Mouse (Mus musculus) cerebellum, adult 9-11 months (tissue): ENCODE results near the gene Hrk.

Experiments used
- DNase-seq: peaks from one replicate; pipeline ENCODE4 v3.0.0; 2022

Hrk gene

DNA sequence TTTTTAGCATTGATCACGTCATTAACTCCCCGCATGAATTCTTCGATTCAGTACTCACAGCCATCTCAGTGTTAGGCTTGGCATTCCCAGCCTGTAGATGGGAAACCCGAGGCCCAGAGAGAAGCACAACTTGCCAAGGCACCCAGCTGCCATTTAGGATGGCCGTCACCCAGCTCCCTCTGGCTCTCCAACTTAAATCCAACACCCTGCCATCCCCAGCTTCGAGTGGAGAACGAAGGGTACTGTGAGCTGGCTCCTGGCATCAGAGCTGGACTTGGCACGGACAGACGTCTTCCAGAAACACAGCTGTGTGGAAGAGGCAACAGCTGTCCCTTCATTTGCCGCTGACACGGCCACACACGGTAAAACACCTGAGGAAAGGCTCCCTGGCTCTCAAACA is at the start of gene Hrk:
Hrk (plus strand) TSS at position 68 of the 400 bp plus-strand sequence.
- DNase-seq, result no peak

DNA sequence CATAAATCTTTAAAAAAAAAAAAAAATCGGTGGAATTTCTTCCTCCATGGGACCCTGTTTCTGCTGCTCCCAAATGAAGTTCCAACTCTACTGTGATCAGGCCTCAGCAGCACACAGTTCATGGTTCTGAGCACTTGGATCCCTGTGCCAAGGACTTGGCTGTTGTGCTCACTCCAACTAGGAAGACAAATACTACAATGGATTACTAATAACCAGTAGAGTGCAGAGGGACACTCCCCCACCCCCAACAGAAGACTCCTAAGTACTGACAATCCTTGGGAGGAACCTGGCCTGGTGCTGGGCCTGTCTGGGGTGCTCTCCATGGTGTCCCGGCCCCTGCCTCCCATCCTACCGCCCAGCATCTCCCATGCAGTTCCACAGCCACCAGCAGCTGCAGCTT is 46.1 kb upstream of the Hrk start:
- DNase-seq, result no peak

DNA sequence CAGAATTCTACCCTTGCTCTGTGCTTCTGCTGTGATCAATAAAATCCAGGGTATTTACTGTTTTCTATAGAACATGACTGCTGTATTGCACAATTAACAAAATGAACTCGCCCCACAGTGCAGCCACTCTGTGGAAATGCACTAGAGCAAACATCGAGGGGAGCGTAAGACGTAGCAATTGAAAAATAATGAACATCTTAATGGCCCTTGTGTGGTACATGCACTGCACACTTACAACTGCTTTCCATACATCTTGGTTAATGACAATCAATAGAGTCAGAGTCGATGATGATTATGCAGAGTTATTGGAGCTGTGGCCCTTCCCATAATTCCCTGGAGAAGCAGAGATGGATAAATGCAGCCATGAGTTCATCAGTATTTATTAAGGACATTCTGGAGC is 45.5 kb upstream of the Hrk start:
- DNase-seq, result no peak

DNA sequence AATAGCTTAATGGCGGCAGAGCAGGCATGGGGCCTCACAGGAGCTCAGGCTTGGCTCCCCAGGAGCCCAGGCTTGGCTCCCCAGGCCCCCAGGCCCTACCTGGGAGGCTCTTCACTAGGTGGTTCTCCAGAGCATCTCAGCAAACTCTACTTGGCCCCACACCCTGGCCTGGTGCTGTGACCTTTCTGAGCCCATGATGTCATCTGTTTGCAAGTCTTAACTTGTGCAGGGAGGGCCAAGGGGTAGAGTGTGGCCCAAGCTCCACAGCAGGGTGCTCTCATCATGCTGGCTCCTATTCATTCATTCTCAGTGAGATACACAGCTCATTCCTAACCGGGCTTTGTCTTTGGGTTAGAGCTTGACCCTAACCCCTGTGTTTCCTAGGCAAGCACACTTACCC is 43.8 kb upstream of the Hrk start:
- DNase-seq, result no peak

DNA sequence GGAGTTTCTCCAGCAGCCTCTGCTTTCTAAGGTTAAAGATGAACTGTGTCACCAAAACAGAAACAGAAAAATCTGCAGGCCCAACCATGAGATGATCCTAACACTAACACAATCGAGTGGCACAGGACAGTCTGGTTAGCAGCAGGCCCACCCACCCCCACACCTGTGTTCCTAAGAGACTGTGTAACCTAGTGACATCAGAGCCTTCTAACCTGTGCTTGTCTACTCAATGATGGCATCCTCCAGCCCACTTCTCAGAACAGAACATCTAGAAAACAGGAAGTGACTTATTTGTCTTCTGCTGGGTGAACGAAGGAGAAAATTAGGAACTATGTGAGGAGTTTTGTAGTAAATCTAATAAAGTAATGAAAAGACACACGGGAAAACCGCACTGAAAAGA is 42.5 kb upstream of the Hrk start:
- no peak for DNase-seq

DNA sequence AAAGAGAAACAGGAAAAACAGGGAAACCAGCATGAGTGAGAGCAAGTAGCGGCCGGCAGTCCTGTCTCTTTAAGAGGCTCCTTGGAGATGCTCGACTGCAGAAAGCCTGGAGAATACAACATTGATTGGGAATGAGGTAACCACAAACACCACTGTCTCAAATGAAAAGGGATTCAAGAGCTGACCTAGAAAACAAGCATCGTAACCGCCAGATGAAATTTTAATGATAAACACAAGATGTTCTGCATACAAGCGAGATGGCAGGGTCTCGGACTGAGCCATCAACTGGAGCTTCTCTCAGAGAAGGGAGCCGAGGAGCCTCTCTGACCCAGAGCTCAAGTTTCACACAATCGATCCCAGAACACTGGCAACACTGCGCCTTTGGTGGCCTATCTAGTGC is 41.4 kb upstream of the Hrk start:
- no peak for DNase-seq

DNA sequence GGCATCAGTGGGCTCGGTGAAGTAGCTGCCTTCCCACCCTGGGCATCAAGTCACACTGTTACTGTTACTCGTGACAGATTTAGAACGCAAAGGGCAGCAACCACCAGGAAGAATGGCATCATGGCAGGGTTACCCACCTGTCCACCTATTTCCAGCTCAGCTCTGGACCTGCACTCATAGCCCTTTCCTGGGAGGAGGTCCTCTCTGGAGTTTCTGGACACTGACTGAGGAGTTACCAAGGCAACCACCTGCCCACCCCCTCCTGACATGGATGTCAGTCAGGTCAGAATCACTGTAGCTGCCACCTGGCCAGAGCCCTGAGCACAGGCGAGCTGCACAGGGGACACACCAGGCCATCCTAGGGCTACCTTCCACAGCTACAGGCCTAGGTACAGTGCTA is 37.8 kb upstream of the Hrk start:
- peak; percentile 64 for DNase-seq

DNA sequence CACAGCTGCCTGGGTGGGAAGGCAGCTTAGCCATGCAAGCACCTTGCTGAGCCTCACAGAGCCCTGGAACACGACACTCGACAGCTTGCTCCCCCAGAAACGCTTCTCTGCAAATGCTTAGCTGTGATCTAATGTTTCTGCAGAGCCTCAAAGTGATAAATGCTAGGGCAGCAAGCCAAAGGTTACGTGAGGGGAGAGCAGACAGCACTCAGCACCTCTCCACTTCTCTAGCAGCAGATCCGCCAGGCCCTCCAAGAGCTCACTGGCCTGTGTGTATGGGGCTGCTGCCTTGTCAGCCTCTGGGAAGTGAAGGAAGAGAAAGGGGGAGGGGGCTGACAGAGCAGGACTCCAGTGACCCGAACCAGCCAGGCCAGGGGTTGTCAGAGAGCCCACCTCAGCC is 36.2 kb upstream of the Hrk start:
- DNase-seq, result peak; percentile 68

DNA sequence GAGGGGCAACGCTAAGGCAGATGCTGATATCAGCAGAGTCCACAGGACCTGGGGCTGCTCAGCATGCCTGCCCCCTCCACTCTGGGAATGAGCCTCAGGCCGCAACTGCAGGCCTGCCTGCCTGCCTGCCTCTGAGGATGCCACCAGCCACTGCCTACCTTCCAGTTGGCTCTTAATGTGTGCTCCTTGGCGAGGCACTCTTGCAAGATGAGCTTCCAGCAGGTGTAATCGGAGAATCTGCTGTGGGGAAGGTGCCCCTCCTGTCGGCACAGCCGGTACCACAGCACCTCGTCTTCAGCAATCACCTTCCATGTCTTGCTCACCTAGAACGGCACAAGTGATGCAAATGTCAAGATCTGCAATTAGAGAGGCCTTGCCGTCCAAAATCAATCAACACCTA is 35.8 kb upstream of the Hrk start:
- no peak for DNase-seq

DNA sequence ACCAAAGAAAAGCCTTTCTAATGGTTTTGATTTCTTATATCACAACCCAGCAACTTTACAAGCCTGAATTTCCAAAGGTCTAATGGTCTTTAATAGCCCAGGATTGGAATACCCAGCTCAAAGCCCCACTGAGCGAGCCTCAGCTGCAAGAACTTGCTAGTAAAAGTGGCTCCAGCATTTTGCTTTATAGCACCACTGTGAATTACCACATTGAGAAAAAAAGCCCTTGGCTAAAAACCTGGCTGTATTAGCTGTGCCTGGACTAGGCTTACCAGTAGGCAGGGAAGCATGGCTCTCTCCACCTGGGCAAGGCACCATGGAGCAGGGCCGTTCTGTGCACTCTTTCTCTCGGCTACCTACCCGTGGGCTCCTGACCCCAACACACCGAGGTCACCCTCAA is 28.1 kb upstream of the Hrk start:
- no peak for DNase-seq

DNA sequence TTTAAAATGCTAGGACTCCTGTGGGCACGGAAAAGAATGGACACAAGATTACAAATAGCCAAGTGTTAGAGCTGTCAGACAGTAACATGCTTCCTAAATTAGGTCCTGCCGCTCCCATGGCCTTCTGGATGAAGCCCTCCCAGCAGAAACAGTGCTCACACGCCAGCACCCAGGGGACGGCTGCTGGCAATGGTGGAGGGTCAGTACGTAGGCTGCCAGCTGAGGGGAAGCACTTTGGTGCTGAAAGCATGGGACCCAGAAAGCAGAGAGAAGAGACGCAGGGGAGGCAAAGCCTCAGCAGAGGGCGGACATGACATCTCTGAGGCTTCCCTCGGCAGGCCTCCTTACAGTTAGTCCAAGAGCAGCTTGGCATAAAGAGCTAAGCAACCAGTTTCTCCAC is 24.8 kb upstream of the Hrk start:
- no peak for DNase-seq

DNA sequence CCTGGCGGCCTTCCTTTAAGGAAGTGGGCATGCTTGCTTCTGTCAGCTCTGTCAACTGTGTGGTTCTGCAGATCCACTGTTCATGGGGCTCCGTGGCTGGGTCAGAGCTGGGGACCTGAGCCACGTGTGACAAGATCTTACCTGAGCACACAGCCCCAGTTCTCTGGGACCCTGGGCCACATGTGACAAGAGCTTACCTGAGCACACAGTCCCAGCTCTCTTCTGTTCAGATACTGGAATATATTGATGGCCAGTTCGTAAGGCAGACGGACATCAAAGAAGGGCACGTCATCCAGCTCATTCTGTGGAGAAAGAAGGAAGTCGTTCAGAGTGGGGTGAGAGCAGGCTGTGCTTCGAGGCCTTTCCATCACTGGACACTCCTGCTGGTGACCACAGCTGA is 22.0 kb upstream of the Hrk start:
- DNase-seq, result no peak

DNA sequence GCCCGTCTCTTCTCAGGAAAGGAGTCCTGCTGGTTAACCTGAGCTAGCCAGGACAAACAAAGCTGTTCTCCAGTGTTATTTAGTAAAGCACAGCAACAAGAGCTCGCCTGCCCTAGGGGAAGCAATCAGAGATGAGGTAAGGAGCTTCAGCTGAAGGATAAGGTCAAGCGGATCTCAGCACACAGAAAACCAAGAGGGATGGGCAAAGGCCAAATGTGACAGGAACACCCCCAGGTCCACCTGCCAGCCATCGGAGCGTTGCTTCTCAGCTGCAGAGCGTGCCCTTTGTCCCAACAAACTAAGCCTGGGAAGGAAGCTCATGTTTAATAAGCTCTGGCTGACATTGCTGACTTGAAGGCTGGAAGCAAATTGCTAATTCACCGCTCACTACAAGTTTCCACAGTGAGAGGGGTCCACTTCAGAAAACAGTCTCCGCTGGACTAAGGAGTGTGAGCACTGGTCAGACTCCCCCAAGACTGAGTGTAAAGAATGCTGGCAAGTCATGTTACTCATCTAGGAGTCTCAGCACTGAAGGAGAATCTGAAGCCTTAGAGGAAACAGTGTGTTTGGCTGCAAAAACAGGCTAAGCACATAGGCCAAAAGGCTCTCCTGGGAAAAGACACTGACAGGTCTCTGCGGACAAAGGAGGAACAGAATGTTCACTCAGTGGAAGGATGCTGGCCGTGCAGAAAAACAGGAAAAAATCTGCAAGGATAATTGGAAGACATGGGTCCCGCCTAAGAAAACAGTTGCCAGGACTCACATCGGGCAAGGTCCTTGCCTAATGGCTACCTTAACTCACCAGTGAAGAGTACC is 21.0 kb upstream of the Hrk start:
- no peak for DNase-seq

DNA sequence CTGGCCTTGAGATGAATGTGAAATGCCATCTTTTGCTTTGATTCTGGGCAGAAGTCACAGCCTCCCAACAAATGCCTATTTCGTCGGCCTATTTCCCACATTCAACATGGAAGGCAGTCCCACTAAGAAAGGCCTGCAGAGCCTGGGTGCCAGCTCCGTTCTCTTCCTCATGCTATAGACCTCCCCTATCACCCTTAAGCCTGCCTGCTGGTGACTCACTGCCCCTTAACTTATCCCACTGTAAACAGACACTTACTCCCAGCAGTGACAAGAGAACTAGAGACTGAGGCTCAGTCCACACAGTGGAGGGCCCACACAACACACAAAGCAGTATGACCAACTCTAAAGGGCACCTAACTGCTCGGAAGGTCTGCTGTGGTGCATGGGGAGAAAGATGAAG is 20.1 kb upstream of the Hrk start:
- DNase-seq, result no peak

DNA sequence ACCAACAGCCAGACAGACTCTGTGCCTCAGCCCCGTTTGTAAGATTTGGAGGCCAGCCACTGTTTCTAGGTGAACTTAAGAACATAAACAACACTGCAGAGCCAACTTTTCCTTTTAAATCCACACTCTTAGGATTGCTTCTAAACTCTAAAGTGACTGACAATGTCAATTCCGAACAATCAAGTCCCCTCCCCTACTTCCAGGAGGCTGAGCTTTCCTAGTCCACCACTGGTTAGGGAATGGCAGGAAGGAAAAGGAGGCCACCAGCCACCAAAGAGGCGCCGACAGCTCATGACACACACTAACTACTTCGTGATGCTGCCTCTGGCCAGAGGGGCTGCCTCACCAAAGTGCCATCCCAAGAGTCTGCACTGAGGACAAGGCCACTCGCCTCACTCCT is 19.7 kb upstream of the Hrk start:
- DNase-seq, result no peak

DNA sequence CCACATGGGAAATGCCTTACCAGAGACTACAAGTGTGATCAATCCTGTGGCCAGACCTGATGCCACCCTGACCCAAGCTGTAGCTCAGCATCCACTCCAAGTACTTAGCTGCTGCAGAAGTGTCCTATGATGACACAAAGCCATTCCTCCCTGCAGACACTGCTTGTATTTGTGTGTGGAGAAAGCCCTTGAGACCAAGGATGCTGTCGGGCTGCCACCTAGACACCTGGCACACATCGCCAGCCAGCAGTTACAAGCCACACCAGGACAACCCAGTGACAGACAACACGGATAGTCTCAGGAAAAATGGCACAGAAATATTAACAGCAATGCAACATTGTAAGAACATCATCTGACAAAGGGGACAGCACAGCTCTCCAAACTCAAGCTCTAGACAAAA is 19.0 kb upstream of the Hrk start:
- DNase-seq, result no peak

DNA sequence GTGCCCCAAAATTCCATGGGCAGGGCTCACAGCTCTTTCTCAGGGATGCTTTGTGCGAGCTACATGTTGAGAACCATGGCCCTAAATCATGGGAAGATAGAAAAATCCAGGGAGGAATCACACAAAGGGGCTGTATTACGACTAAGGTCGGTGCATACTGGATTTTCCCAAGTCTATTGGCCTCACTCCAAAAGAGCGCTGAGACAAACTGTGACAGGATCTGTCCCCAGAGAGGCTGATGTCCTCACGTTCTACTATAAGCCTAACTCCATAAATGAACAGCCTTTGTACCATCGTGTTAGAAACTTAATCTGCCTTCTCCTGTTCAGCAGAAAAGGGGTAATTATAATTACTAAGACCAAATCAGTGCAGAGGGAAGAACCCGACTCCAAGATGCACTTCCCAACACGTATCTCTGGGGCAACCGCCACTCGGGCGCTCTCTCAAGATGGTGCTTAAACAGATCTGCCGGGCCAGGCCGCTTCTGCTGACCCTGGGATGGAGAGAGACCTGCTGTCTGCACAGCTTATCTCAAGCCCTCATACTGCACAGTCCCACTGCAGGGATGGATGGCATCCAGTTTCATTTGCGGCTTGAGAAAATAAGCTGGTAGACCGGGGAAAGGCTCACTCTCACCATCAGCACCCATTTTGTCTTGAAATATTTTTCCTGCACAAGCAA is 18.3 kb upstream of the Hrk start:
- no peak for DNase-seq

DNA sequence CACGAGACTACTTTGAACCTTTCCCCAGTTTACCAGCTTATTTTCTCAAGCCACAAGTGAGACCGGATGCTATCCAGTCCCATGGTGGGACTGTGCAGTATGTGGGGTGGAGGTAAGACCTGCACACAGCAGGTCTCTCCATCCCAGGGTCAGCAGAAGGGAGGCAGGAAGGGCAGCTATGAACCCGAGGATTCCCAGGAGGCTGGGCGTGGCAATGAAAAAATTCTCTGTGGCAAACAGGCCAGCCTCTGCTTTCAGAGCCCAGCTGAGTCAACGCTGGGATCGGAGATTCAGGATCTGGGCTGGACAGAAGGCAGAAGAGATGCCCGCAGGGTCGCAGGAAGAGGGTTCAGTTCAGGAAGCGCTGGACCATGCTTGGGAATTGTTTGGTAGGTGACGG is 17.2 kb upstream of the Hrk start:
- no peak for DNase-seq

DNA sequence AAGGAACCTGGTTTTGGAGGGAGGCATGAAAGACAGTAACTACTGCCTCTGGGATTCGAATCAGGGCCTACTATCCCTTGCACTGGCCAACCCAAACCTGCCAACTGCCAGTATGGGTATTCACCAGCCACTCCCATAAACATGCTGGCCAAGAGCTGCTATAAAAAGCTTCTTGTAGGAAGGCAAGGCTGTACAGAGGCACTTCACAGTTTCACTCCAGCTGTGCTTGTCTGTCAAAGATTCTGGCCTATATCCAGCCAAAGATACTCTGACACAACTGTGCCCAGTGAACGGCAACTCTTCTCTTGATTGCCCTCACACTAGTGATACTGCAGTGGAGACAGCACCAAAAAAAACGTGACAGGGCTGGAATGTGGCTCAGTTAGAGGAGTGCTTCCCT is 14.7 kb upstream of the Hrk start:
- DNase-seq, result no peak

DNA sequence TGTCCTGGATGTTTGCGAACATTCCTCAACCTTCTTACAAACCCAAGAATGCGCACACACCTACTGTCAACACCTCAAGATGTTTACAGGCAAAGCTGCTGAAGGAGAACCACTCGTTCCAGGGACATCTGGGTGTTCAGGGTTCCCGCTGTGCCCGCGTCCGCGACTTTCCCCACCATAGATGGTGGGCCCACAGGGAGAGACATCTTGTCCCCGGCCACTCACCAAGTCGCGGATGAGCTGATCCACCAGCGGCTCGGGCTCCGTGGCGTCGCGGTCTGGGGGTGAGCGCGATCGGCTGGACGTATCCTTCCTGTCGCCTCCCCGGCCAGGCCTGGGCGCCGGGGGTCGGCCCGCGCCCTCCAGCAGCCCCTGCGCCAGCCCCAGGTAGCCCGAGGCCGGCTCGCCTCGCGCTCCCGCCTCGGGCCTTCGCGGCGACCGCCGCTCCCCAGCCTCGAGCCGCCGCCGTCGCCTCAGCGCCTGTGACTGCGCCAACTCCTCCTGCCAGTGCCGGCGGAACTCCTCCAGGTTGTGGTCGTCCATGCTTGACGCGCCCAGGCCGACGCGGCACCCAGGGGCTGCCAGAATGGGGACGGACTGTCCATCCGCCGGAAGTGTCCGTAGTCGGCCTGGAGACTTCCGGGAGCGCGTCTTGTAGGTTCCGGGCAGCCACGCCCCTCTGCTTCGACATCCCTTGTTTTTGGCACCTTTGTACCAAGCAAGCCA is 9.4 kb upstream of the Hrk start, which contains the start of gene Fbxw8:
Fbxw8 (minus strand) TSS at position 626 of the 726 bp plus-strand sequence.
- DNase-seq, result peak; percentile 84

DNA sequence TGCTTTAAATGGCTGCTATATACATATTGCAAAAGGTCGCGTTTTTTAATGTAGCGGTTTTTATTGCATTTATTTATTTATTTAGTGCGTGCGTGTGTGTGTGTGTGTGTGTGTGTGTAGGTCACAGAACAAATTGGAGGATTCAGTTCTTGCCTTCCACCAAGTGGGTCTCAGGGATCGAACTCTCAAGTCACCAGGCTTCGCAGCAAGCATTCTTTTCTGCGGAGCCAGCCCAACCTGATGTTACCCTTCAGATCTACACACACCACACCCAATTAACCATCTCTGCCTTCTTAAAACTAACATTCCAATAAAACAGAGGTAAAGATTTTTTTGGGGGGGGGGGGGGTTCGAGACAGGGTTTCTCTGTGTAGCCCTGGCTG is 8.9 kb upstream of the Hrk start:
- no peak for DNase-seq

DNA sequence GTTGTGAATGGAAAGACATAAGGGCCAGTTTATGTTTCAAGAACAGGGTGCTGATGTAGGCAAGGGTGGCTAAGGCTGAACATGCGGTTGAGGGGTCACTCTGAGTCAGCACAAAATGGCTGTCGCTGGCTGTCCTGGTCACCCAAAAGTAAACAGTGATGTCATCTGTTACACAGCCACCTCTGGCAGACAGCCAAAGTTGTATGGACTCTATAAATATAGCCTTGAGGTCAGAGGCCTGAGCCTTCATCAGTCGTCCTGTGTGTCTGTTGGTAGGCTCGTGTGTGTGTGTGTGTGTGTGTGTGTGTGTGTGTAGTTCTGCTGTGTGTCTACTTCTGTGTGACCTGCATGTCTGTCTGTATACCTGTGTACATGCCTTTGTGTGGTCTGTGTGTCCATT is 7.5 kb upstream of the Hrk start:
- no peak for DNase-seq

DNA sequence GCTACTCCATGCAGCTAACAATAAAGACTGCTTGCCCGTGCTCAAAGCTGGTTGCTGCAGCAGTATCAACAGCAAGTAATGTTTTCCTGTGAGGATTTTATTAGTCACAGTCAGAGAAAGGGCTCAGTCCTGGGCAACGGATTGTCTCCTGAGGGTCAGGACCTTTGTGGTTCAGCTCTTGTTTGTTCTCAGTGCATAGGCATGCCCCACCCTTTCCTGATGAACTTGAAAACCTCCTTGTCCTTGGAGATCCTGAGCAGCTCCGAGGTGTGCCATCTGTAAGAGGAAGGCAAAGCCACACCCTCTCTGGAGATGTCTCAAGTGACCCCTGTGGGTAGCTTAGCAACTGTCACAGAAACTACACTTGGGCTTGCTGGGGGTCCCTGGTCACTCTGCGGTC is 3.8 kb upstream of the Hrk start:
- no peak for DNase-seq

DNA sequence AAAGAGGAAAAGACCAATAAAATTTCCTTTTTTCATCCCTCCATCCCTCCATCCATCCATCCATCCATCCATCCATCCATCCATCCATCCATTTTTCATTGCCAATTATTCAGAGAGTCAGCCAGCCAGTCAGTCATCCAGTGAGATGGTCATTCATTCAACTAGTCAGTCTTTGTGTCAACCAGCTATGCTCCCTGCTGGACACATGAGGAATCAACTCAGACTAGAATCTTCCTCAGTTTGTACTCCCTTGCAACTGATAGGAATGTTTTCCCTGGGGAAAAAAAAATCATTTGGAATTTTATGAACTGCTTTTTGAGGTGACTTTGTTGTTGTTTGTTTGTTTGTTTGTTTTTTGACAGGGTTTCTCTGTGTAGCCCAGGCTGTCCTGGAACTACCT is 1.0 kb downstream of the Hrk start:
- no peak for DNase-seq
